Mouse (Mus musculus) Patski (cell line): ENCODE results near the gene Ern1. TPM values are rescaled to one million over a fixed set of nuclear protein-coding genes. Genes with fewer than 3 reads are reported as not detected.

ENCODE experiments used
- ATAC-seq: fragments of 100-300 bp; one replicate; pipeline ENCODE4 v1.8.0; 2021
- CTCF ChIA-PET: fragments of 350-600 bp; sonication (Branson Sonifier 250); formaldehyde crosslinking; loops from one replicate; lab custom pipeline; 2022; ENCODE audit warnings: inconsistent platforms; lab: Charles Lee
- POLR2A ChIA-PET: fragments of 350-600 bp; sonication (Branson Sonifier 250); formaldehyde crosslinking; loops from one replicate; lab custom pipeline; 2022; ENCODE audit warnings: antibody characterized with exemption, inconsistent platforms; lab: Charles Lee
- DNase-seq: peaks from one replicate; pipeline ENCODE4 v3.0.0-alpha.2; 2011; ENCODE audit warnings: low read depth, low spot score
- H3K27me3 ChIP-seq: fragments of 371-371 bp; one replicate; pipeline ENCODE4 v1.5.1; 2021
- CTCF ChIP-seq: fragments of 100-300 bp; IDR thresholded peaks from one replicate; pipeline ENCODE4 v1.5.1; 2021
- in situ Hi-C: fragments of 300-500 bp; cut with MboI; formaldehyde crosslinking; loops from 3 replicates; pipeline ENCODE4 v1.11.1; 2018; ENCODE audit warnings: low pct_unique_long_range_greater_than_20kb, mixed read lengths
- polyA plus RNA-seq: library from polyadenylated mRNA; unstranded; gene quantifications from one replicate; pipeline ENCODE4 v1.2.3, GENCODE M21; 2021

Ern1 gene
- polyA plus RNA-seq, 1 experiment from 2014 or later = 12.4 TPM

- ChIA-PET POLR2A (no interaction called here), CTCF (interaction anchor here (1.7 kb wide), 1 partner anchor 44 kb away, joined by 3 read pairs; no protein-coding TSS in a partner anchor)
- in situ Hi-C loops = no loop called here
- TF ChIP-seq CTCF = no peak
- DNase-seq = no peak
- no peak for ATAC-seq
- no peaks in the 10 kb centered on the region for H3K27me3 ChIP-seq
Observed at GRCm38 (mm10) chr11:106484875-106485274, 2.8 kb downstream of the Ern1 start.

- ChIA-PET CTCF (no interaction called here), POLR2A (no interaction called here)
- DNase-seq = no peak
- H3K27me3 ChIP-seq = no peaks in the 10 kb centered on the region
- in situ Hi-C loops = no loop called here
- no peak for TF ChIP-seq CTCF
- ATAC-seq = no peak
Observed at GRCm38 (mm10) chr11:106482867-106483266, 4.8 kb downstream of the Ern1 start.

GRCm38 (mm10) chr11:106481651-106482050 lies 6.0 kb downstream of the Ern1 start:
- in situ Hi-C loops = no loop called here
- ChIA-PET CTCF (interaction anchor here (0.9 to 1.4 kb wide), 2 partner anchors 17 to 22 kb away, joined by 3 to 6 read pairs; no protein-coding TSS in a partner anchor), POLR2A (no interaction called here)

GRCm38 (mm10) chr11:106480530-106480885 lies 7.1 kb downstream of the Ern1 start:
- no peak for TF ChIP-seq CTCF
- ChIA-PET CTCF (interaction anchor here (0.9 to 1.1 kb wide), 2 partner anchors 11 to 16 kb away, joined by 4 to 5 read pairs; no protein-coding TSS in a partner anchor), POLR2A (no interaction called here)
- no peaks in the 10 kb centered on the region for H3K27me3 ChIP-seq
- ATAC-seq (no peak), DNase-seq (no peak)
- in situ Hi-C loops = no loop called here

More at GRCm38 (mm10) chr11:106481651-106482050, 6.0 kb downstream of the Ern1 start:
- no peak for ATAC-seq
- H3K27me3 ChIP-seq = no peaks in the 10 kb centered on the region
- DNase-seq = no peak
- no peak for TF ChIP-seq CTCF

GRCm38 (mm10) chr11:106479619-106480529 lies 7.8 kb downstream of the Ern1 start:
- H3K27me3 ChIP-seq = no peaks in the 10 kb centered on the region
- ATAC-seq = no peak
- ChIA-PET CTCF (interaction anchor here (0.9 to 1.1 kb wide), 2 partner anchors 12 to 15 kb away, joined by 4 to 5 read pairs; no protein-coding TSS in a partner anchor), POLR2A (no interaction called here)
- in situ Hi-C loops = no loop called here
- no peak for DNase-seq
- TF ChIP-seq CTCF = no peak

- CTCF ChIA-PET = interaction anchor here (0.7 kb wide), 1 partner anchor 12 kb away, joined by 3 read pairs; no protein-coding TSS in a partner anchor
- POLR2A ChIA-PET = no interaction called here
- TF ChIP-seq CTCF = no peak
- H3K27me3 ChIP-seq = no peaks in the 10 kb centered on the region
- in situ Hi-C loops = no loop called here
- DNase-seq (no peak), ATAC-seq (no peak)
Observed at GRCm38 (mm10) chr11:106478745-106479144, 8.9 kb downstream of the Ern1 start.

GRCm38 (mm10) chr11:106477505-106478160 lies 10.0 kb downstream of the Ern1 start:
- ChIA-PET CTCF (no interaction called here), POLR2A (no interaction called here)
- DNase-seq (no peak), ATAC-seq (no peak)
- in situ Hi-C loops = no loop called here
- TF ChIP-seq CTCF = no peak
- H3K27me3 ChIP-seq = no peaks in the 10 kb centered on the region

GRCm38 (mm10) chr11:106475309-106475708 lies 12.3 kb downstream of the Ern1 start:
- TF ChIP-seq CTCF = no peak
- ChIA-PET CTCF (interaction anchor here (0.8 to 1.3 kb wide), 2 partner anchors 8 to 11 kb away, joined by 3 read pairs; no protein-coding TSS in a partner anchor), POLR2A (interaction anchor here (0.9 to 1.1 kb wide), 2 partner anchors 11 to 14 kb away, joined by 3 to 4 read pairs; no protein-coding TSS in a partner anchor)
- no peaks in the 10 kb centered on the region for H3K27me3 ChIP-seq
- ATAC-seq = no peak
- in situ Hi-C loops = no loop called here
- DNase-seq = no peak

- H3K27me3 ChIP-seq = no peaks in the 10 kb centered on the region
- CTCF ChIA-PET = no interaction called here
- POLR2A ChIA-PET = no interaction called here
- DNase-seq (no peak), ATAC-seq (no peak)
- in situ Hi-C loops = no loop called here
- no peak for TF ChIP-seq CTCF
Observed at GRCm38 (mm10) chr11:106471629-106472028, 16.0 kb downstream of the Ern1 start.

GRCm38 (mm10) chr11:106468509-106468908 lies 19.1 kb downstream of the Ern1 start:
- no peak for TF ChIP-seq CTCF
- no peaks in the 10 kb centered on the region for H3K27me3 ChIP-seq
- CTCF ChIA-PET = no interaction called here
- in situ Hi-C loops = no loop called here
- DNase-seq (no peak), ATAC-seq (no peak)
- POLR2A ChIA-PET = no interaction called here
